Mouse (Mus musculus) brain, embryonic 14.5 days (tissue): ENCODE data around the gene Plcg2.

Experiments
- CTCF ChIP-seq: fragments of 200-500 bp; IDR thresholded peaks from 2 replicates; pipeline ENCODE4 v1.5.1; 2012; ENCODE audit warnings: inconsistent platforms, mild to moderate bottlenecking, moderate library complexity, borderline replicate concordance; ENCODE audit not compliant: insufficient read depth, insufficient read length; ENCODE audit errors: extremely low read depth
- POLR2A ChIP-seq: fragments of 200-500 bp; IDR thresholded peaks from 2 replicates; pipeline ENCODE4 v1.6.1; 2012; ENCODE audit warnings: mild to moderate bottlenecking, inconsistent platforms, borderline replicate concordance; ENCODE audit not compliant: poor library complexity, insufficient read depth, insufficient read length, severe bottlenecking; ENCODE audit errors: extremely low read depth

- no peak for TF ChIP-seq POLR2A
- TF ChIP-seq CTCF, result no peak
Measured at GRCm38 (mm10) chr8:117475819-117476218, 22.3 kb upstream of the Plcg2 start.
